Mouse (Mus musculus) hindbrain, embryonic 14.5 days (tissue): ENCODE results near the gene Tcaim. TPM values are rescaled to one million over a fixed set of nuclear protein-coding genes. Genes with fewer than 3 reads are reported as not detected.
"Not testable (repeated sequence)": the region's sequence is repeated elsewhere in the genome, so short reads cannot be mapped to it uniquely, and the experiment has no call there.

ENCODE experiments used
- ATAC-seq: fragments of 200-750 bp; cut with Nextera tagmentation; 2 replicates; pipeline ENCODE4 v1.8.0; 2017; ENCODE audit warnings: moderate number of reproducible peaks, mild to moderate bottlenecking, moderate TSS enrichment, moderate library complexity; ENCODE audit not compliant: low FRiP score
- DNase-seq: peaks from one replicate; pipeline ENCODE4 v3.0.0-alpha.2; 2015; ENCODE audit warnings: low spot score
- H3K27ac ChIP-seq: fragments of 300-500 bp; sonication (generic); 2 replicates; pipeline ENCODE4 v1.5.1; 2014; ENCODE audit warnings: mild to moderate bottlenecking, moderate library complexity
- H3K27me3 ChIP-seq: fragments of 300-500 bp; sonication (generic); 2 replicates; pipeline ENCODE4 v1.6.1; 2014; ENCODE audit warnings: mild to moderate bottlenecking, low read length, mixed read lengths; ENCODE audit not compliant: control insufficient read depth, insufficient read depth
- H3K36me3 ChIP-seq: fragments of 300-500 bp; sonication (generic); replicated peaks from 2 replicates; pipeline ENCODE4 v1.6.1; 2014; ENCODE audit not compliant: control insufficient read depth, insufficient read depth
- H3K4me1 ChIP-seq: fragments of 300-500 bp; sonication (generic); replicated peaks from 2 replicates; pipeline ENCODE4 v1.6.1; 2014; ENCODE audit warnings: antibody characterized with exemption, low read length, mixed read lengths; ENCODE audit not compliant: control insufficient read depth, insufficient read depth
- H3K4me2 ChIP-seq: fragments of 300-500 bp; sonication (generic); replicated peaks from 2 replicates; pipeline ENCODE4 v1.6.1; 2014; ENCODE audit warnings: mild to moderate bottlenecking, moderate library complexity
- H3K4me3 ChIP-seq: fragments of 300-500 bp; sonication (generic); replicated peaks from 2 replicates; pipeline ENCODE4 v1.5.1; 2014; ENCODE audit warnings: mild to moderate bottlenecking, low read length
- H3K9ac ChIP-seq: fragments of 300-500 bp; sonication (generic); 2 replicates; pipeline ENCODE4 v1.6.1; 2014
- H3K9me3 ChIP-seq: fragments of 300-500 bp; sonication (generic); 2 replicates; pipeline ENCODE4 v1.6.1; 2016; ENCODE audit warnings: low read length; ENCODE audit not compliant: control insufficient read depth
- WGBS: fragments of 180-500 bp; shearing (Covaris S2); extraction: QIAGEN DNeasy Blood & Tissue Kit; methylation state at CpG from one replicate; pipeline ENCODE4 v1.1.7; 2014; 5-methylcytosine and 5-hydroxymethylcytosine counted together
- polyA plus RNA-seq: library from polyadenylated mRNA; unstranded; fragments of >200 nt; fragmentation: Nextera tagmentation; extraction: Ambion mirVana; gene quantifications from 2 replicates; pipeline ENCODE4 v1.2.1, GENCODE M21; 2014

Gene Tcaim
- polyA plus RNA-seq, 1 experiment from 2014 or later, result 10.2 TPM

GRCm38 (mm10) chr9:122843760-122844159 lies 38.4 kb downstream of the Tcaim start, which contains the start of gene Gm35549:
Gene Gm35549 (minus strand): TSS chr9:122844035.
- ATAC-seq (no peak), DNase-seq (no peak)
- H3K9ac ChIP-seq, result no peak within 1 kb of the TSS
- no peaks in the 10 kb centered on the region for H3K27me3 ChIP-seq
- peaks cover 6% of the 10 kb centered on the region for H3K36me3 ChIP-seq
- H3K4me3 ChIP-seq, result no peak within 1 kb of the TSS
- H3K27ac ChIP-seq, result no peak within 1 kb of the TSS
- H3K4me1 ChIP-seq, result no peaks in the 10 kb centered on the region
- H3K9me3 ChIP-seq, result 0 out of 2 replicates have a peak, but pooled peaks cover 4% of the 10 kb centered on the region
- WGBS, result 78% methylated on average over 3 of the region's 3 CpGs
- H3K4me2 ChIP-seq, result no peak within 1 kb of the TSS

GRCm38 (mm10) chr9:122845621-122846020 lies 40.3 kb downstream of the Tcaim start:
- no peak for DNase-seq
- H3K36me3 ChIP-seq, result peaks cover 25% of the 10 kb centered on the region
- no peak overlapping the region for H3K4me2 ChIP-seq
- H3K27me3 ChIP-seq, result no peaks in the 10 kb centered on the region
- H3K4me3 ChIP-seq, result no peak overlapping the region
- H3K4me1 ChIP-seq, result no peaks in the 10 kb centered on the region
- WGBS, result 93% methylated on average over 3 of the region's 3 CpGs
- H3K9ac ChIP-seq, result no peak overlapping the region
- H3K9me3 ChIP-seq, result 0 out of 2 replicates have a peak, but pooled peaks cover 4% of the 10 kb centered on the region
- no peak overlapping the region for H3K27ac ChIP-seq
- ATAC-seq, result no peak

- no peak overlapping the region for H3K9ac ChIP-seq
- DNase-seq (no peak), ATAC-seq (no peak)
- H3K4me3 ChIP-seq, result no peak overlapping the region
- no peak overlapping the region for H3K4me2 ChIP-seq
- no peaks in the 10 kb centered on the region for H3K27me3 ChIP-seq
- H3K4me1 ChIP-seq, result no peaks in the 10 kb centered on the region
- H3K36me3 ChIP-seq, result peaks cover 30% of the 10 kb centered on the region
- 0 out of 2 replicates have a peak, but pooled peaks cover 4% of the 10 kb centered on the region for H3K9me3 ChIP-seq
- no peak overlapping the region for H3K27ac ChIP-seq
Observed at GRCm38 (mm10) chr9:122846156-122846555, 40.8 kb downstream of the Tcaim start.

- not testable (repeated sequence) for H3K4me1 ChIP-seq, H3K27ac ChIP-seq, H3K9me3 ChIP-seq, DNase-seq, H3K9ac ChIP-seq, ATAC-seq, H3K27me3 ChIP-seq, H3K4me3 ChIP-seq, H3K4me2 ChIP-seq
- H3K36me3 ChIP-seq, result peaks cover 47% of the 10 kb centered on the region
- WGBS, result 99% methylated on average over 7 of the region's 8 CpGs
Observed at GRCm38 (mm10) chr9:122847811-122848311, 42.5 kb downstream of the Tcaim start.

- Histone ChIP-seq H3K9ac (no peak overlapping the region), H3K4me3 (no peak overlapping the region), H3K4me1 (no peaks in the 10 kb centered on the region), H3K27ac (no peak overlapping the region), H3K27me3 (no peaks in the 10 kb centered on the region), H3K4me2 (no peak overlapping the region), H3K9me3 (no peaks in the 10 kb centered on the region), H3K36me3 (peaks cover 94% of the 10 kb centered on the region)
- no peak for ATAC-seq
- no peak for DNase-seq
- 94% methylated on average over 7 of the region's 7 CpGs for WGBS
Observed at GRCm38 (mm10) chr9:122854526-122854925, 49.2 kb downstream of the Tcaim start.

- not testable (repeated sequence) for H3K9me3 ChIP-seq, H3K4me1 ChIP-seq, H3K27ac ChIP-seq, H3K4me3 ChIP-seq, H3K4me2 ChIP-seq, H3K9ac ChIP-seq, DNase-seq, H3K27me3 ChIP-seq, ATAC-seq
- WGBS, result 92% methylated on average over 2 of the region's 7 CpGs
- peaks cover 94% of the 10 kb centered on the region for H3K36me3 ChIP-seq
Observed at GRCm38 (mm10) chr9:122855141-122855540, 49.8 kb downstream of the Tcaim start.

GRCm38 (mm10) chr9:122855617-122856016 lies 50.3 kb downstream of the Tcaim start:
- ATAC-seq, result no peak
- Histone ChIP-seq H3K9ac (no peak overlapping the region), H3K9me3 (no peaks in the 10 kb centered on the region), H3K36me3 (peaks cover 94% of the 10 kb centered on the region), H3K4me2 (no peak overlapping the region), H3K27ac (no peak overlapping the region), H3K4me3 (no peak overlapping the region), H3K4me1 (no peaks in the 10 kb centered on the region), H3K27me3 (no peaks in the 10 kb centered on the region)
- 97% methylated on average over 4 of the region's 4 CpGs for WGBS
- no peak for DNase-seq

- Histone ChIP-seq H3K36me3 (peaks cover 94% of the 10 kb centered on the region), H3K4me1 (no peaks in the 10 kb centered on the region), H3K9me3 (no peaks in the 10 kb centered on the region), H3K27ac (no peak overlapping the region), H3K4me3 (no peak overlapping the region), H3K27me3 (no peaks in the 10 kb centered on the region), H3K4me2 (no peak overlapping the region), H3K9ac (no peak overlapping the region)
- 96% methylated on average over 3 of the region's 3 CpGs for WGBS
- ATAC-seq, result no peak
- DNase-seq, result no peak
Observed at GRCm38 (mm10) chr9:122856716-122857115, 51.4 kb downstream of the Tcaim start.

GRCm38 (mm10) chr9:122860752-122861151 lies 55.4 kb downstream of the Tcaim start:
- no peak for DNase-seq
- Histone ChIP-seq H3K9ac (no peak overlapping the region), H3K36me3 (peaks cover 68% of the 10 kb centered on the region), H3K9me3 (no peaks in the 10 kb centered on the region), H3K27me3 (no peaks in the 10 kb centered on the region), H3K4me1 (peaks cover 9% of the 10 kb centered on the region), H3K4me3 (no peak overlapping the region), H3K27ac (no peak overlapping the region), H3K4me2 (no peak overlapping the region)
- no peak for ATAC-seq

GRCm38 (mm10) chr9:122863731-122864130 lies 58.4 kb downstream of the Tcaim start:
- H3K27me3 ChIP-seq, result no peaks in the 10 kb centered on the region
- peaks cover 9% of the 10 kb centered on the region for H3K4me1 ChIP-seq
- no peak overlapping the region for H3K4me3 ChIP-seq
- ATAC-seq (no peak), DNase-seq (no peak)
- H3K9me3 ChIP-seq, result peaks cover 9% of the 10 kb centered on the region; the same call in 1 of the 2 replicates
- 88% methylated on average over 2 of the region's 2 CpGs for WGBS
- no peak overlapping the region for H3K9ac ChIP-seq
- peaks cover 41% of the 10 kb centered on the region for H3K36me3 ChIP-seq
- H3K4me2 ChIP-seq, result peak overlapping the region; percentile 19; the same call in 1 of the 2 replicates
- H3K27ac ChIP-seq, result no peak overlapping the region
